Mouse (Mus musculus) spleen, adult 12 weeks (tissue): Measurements from ENCODE around the gene Eif4enif1.

ENCODE experiments used
- DNase-seq: peaks from one replicate; pipeline ENCODE4 v3.0.0; 2022; ENCODE audit warnings: low spot score

Gene Eif4enif1

GRCm38 (mm10) chr11:3267133-3267532 is 64.9 kb downstream of the Eif4enif1 start:
- no peak for DNase-seq

- DNase-seq, result no peak
Measured at GRCm38 (mm10) chr11:3269241-3269640, 67.0 kb downstream of the Eif4enif1 start.

- DNase-seq, result no peak
Measured at GRCm38 (mm10) chr11:3278351-3278750, 76.2 kb downstream of the Eif4enif1 start.

GRCm38 (mm10) chr11:3279729-3280128 is 77.5 kb downstream of the Eif4enif1 start:
- no peak for DNase-seq

DNA sequence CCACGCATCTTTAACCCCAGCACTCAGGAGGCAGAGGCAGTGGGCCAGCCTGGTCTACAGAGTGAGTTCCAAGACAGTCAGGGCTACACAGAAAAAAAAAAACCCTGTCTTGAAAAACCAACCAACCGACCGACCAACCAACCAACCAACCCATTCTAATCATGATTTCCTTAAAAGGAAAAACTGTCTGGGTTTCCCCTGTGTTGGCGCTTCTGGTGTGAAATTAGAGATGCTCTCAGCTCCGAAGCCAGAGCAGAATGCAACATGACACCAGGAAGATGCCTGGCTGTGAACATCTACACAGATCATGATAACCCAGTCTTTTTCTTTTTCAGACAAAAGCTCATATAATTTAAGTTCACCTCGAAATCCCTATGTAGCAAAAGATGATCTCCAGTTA is 80.7 kb downstream of the Eif4enif1 start:
- no peak for DNase-seq

- DNase-seq, result no peak
Measured at GRCm38 (mm10) chr11:3283645-3284044, 81.5 kb downstream of the Eif4enif1 start.

DNA sequence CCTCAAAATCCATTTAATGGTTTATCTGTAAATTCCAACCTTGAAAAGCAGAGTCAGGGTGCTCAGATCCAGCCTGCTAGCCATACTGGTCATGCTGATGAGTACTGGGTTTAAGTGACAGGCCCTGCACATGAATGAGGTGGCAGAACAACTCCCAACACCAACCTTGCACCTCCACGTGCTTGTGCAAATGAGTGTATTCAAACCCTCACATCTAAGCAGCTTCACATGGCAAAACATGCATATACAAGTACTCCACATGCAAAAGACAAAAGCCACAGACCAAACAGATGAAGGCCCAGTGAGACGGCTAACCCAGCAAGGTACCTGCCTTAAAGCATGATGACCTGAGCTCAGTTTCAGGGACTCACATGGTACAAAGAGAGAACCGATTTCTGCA is 83.7 kb downstream of the Eif4enif1 start:
- DNase-seq, result no peak

DNA sequence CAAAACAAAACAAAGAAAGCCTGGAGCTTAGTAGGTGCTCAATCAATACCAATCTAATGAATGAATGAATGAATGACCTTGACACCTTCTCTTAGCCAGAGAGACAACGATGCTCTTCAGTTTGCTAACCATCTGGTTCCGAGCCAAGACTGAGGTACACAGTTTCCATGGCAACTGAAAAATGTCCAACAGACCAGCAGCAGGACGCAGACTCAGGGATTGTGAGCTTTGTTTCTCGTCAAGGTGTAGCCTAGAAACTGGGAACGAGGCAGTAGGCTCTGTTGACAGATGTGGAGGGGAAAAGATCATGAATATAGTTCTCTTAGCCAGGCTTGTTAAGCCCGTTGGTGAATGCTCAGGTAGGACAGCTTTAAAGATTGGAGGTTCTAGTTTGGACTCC is 84.9 kb downstream of the Eif4enif1 start:
- DNase-seq, result no peak

GRCm38 (mm10) chr11:3287921-3288320 is 85.7 kb downstream of the Eif4enif1 start:
- no peak for DNase-seq

GRCm38 (mm10) chr11:3288521-3289301 is 86.5 kb downstream of the Eif4enif1 start, which contains the start of gene Patz1:
Gene Patz1, plus strand, starts transcription at chr11:3288874.
- DNase-seq, result peak; percentile 46

- DNase-seq, result no peak
Measured at GRCm38 (mm10) chr11:3289302-3289802, 87.2 kb downstream of the Eif4enif1 start.

DNA sequence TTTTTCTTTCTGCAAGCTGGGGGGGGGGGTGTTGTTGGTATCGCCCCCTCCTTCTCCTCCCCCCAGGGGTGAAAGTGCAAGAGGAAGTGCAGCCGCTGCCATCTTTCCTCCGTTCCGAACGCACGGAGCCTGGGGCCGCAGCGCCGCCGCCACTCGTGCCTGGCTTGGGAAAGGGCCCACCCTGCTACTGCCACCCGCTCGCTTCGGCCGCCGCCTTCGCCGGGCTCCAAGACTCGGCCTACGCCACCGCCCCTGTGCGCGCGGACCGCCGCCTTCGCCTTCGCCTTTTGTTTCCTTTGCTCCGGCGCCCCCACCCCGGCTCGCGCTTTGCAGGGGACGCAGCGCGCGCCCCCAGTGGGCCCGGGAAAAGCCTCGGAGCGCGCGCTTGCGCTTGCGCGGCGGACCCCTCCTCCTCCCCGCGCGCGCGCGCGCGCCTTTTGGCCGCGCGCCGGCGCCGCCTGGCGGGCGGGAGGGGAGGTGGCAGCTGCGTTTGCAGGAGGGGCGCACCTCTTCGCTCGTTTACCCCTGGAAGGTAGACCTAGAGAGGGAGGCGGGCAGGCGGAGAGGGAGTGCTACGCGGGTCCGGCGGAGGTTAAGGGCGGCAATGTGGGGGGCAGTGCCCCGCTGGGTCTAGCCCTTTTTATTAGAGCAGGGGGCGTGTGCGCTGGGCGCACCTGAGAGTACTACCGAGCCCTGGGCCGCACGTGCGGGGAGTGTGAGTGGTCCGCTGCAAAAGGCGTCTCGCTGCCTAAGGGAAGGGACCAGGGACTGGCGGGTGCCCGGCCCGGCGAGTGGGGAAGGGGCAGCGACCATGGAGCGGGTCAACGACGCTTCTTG is 87.8 kb downstream of the Eif4enif1 start:
- peak; percentile 70 for DNase-seq

DNA sequence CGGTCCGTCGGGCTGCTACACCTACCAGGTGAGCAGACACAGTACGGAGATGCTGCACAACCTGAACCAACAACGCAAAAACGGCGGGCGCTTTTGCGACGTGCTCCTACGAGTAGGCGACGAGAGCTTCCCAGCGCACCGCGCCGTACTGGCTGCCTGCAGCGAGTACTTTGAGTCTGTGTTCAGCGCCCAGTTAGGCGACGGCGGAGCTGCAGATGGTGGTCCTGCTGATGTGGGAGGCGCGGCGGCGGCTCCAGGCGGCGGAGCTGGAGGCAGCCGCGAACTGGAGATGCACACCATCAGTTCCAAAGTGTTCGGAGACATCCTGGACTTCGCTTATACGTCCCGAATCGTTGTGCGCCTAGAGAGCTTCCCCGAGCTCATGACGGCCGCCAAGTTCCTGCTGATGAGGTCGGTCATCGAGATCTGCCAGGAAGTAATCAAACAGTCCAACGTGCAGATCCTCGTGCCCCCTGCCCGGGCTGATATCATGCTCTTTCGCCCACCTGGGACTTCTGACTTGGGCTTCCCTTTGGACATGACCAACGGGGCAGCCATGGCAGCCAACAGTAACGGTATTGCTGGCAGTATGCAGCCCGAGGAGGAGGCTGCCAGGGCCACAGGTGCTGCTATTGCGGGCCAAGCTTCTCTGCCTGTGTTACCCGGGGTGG is 88.6 kb downstream of the Eif4enif1 start:
- peak; percentile 37 for DNase-seq

GRCm38 (mm10) chr11:3291311-3292061 is 89.3 kb downstream of the Eif4enif1 start:
- DNase-seq, result peak; percentile 21

DNA sequence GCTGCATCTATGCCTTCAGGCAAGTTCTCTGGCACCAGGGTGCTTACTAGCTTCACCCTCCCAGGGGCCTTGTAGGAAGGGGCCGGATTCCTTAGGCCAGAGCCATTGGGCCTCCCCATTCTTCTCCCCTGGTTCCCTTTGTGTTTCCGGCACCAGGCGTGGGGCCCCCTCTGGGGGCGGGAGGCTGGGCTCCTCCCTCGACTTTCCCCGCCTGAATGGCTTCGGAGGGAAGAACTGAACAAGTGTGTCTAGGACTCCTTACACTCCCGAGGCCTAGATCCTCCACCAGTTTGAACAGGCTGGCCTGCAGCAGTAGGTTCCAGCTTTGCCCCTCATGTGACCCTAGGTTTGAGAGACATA is 89.8 kb downstream of the Eif4enif1 start:
- peak; percentile 41 for DNase-seq

DNA sequence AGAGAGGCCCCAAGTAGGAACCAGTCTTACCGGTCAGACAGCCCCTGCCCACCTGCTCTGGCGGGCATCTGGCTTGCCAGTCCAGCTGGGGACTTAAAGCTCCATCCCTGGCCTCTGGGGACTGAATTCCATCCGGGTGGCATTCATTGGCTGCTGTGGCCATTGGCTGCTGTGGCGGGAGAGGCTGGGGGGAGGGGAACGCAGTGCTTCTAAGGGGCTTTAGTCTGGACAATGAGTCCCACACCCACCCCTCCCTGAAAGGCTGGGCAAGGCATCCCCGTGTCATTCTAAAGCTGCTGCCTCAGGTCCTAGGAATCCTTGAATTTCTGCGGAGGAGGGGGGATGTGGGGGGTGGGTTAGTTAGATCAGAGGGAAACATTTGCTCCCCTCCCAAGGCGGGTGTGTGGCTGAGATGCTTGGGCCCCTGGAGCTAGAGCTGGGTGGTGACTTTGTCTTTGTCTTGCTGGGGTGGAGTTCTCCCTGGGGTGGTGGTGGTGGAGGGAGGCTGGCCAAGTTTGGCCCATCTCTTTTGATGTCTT is 90.6 kb downstream of the Eif4enif1 start:
- DNase-seq, result no peak

DNA sequence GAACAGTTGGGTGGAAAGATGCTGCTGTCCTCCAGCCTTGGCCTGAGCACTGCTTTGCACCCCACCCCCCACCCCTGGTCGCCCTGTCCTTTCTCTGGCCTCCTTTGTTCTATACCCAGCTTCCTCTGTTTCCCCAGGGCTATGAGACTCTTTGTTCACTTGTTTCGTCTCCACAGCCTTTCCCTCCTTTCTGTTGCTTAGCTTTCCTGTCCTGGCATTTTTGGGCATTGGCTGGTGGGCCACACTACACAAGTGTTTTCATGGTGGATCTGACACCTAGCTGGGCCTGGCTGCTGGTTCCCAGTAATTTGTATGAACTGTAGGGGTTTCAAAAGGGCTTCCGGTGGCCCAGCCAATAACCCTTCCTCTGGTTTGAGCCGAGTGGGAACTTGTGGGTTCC is 91.2 kb downstream of the Eif4enif1 start:
- DNase-seq, result no peak
